Mouse (Mus musculus): ENCODE data around the gene Olfr1140.

The Olfr1140 gene

GRCm38 (mm10) chr2:87743452-87743851 is at the start of gene Olfr1140:
Olfr1140 (plus strand) TSS chr2:87743752.
- DNase-seq (ENCODE audit: low read depth, low spot score): no peak

GRCm38 (mm10) chr2:87693847-87694246 is 49.7 kb upstream of the Olfr1140 start, which contains the start of gene Olfr1136:
Olfr1136 (minus strand) TSS chr2:87693947.
- no peak for DNase-seq (ENCODE audit: low read depth, low spot score)

DNA sequence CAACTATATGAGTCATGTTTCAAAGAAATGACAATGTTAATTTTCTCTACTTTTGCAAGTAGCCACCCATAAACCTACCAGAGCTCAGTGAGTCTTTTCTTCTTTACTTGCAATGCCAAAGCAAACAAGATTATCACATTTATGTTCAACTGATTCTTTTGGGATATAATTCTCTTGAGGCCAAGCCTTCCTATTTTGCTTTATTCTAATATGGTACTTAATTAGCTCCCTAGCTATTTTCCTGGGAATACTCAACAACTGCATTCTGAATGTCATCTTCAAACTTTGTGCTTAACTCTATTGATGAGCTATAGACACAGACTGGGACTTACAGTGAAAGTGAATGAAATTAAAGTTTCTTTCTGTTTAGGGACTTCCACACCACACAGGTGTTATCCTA is 30.5 kb upstream of the Olfr1140 start, which contains the start of gene Olfr1137:
TSS of gene Olfr1137 (minus strand) at position 101 of the 400 bp plus-strand sequence.
- DNase-seq (ENCODE audit: low read depth, low spot score): no peak

DNA sequence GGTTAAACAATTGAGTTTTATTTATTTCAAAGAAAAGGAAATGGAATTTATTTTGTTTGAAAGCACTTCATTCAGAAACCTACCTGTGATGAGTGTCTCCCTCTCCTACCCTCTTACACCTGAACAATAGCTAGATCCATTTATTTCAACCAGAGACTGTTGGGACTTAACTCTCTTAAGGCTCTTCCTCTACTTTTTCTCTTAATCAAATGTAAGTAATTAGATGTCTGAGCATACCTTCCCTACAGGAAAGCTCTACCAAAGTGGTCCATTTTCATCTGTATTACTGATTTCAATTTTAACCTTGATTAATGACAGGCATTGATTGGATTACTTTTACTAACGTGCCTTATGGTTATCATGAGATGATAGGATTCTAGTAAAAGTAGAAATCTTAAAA is 3.7 kb upstream of the Olfr1140 start, which contains the start of gene Olfr1138:
TSS of gene Olfr1138 (minus strand) at position 101 of the 400 bp plus-strand sequence.
- no peak for DNase-seq (ENCODE audit: low read depth, low spot score)

- no peak for DNase-seq (ENCODE audit: low read depth, low spot score)
Measured at GRCm38 (mm10) chr2:87753891-87754290, 10.3 kb downstream of the Olfr1140 start, which contains the start of gene Olfr1141. Olfr1141 (minus strand) TSS chr2:87753991.

DNA sequence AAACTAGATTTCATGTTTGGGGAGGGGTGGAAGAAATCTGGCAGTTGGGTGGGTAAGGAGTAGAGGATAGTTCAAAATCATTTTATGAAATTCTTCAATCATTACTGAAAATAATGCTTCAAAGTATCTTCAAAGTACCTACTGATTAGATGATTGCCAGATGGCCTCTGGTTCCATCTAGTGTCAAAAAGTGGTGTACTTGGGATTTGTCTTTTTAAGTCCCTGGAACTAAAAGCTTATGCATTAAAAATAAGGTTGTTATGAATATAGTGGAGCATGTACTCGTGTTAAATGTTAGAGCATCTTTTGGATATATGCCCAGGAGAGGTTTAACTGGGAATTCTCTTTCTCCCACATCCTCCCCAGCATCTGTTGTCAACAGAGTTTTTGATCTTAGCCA is 32.6 kb downstream of the Olfr1140 start:
- no peak for DNase-seq (ENCODE audit: low read depth, low spot score)

- DNase-seq (ENCODE audit: low read depth, low spot score): no peak
Measured at GRCm38 (mm10) chr2:87779183-87779582, 35.6 kb downstream of the Olfr1140 start, which contains the start of gene Olfr152. Olfr152 (plus strand) TSS chr2:87779483.
